Mouse (Mus musculus) brain, embryonic 14.5 days (tissue): ENCODE measurements around the gene Ppp1r37. TPM values are rescaled to one million over a fixed set of nuclear protein-coding genes. Genes with fewer than 3 reads are reported as not detected.
"Not testable (repeated sequence)": the region's sequence is repeated elsewhere in the genome, so short reads cannot be mapped to it uniquely, and the experiment has no call there.

ENCODE experiments used
- DNase-seq: peaks from one replicate; pipeline ENCODE4 v3.0.0-alpha.2; 2011; ENCODE audit warnings: low read depth
- CTCF ChIP-seq: fragments of 200-500 bp; IDR thresholded peaks from 2 replicates; pipeline ENCODE4 v1.5.1; 2012; ENCODE audit warnings: inconsistent platforms, mild to moderate bottlenecking, moderate library complexity, borderline replicate concordance; ENCODE audit not compliant: insufficient read depth, insufficient read length; ENCODE audit errors: extremely low read depth
- POLR2A ChIP-seq: fragments of 200-500 bp; IDR thresholded peaks from 2 replicates; pipeline ENCODE4 v1.6.1; 2012; ENCODE audit warnings: mild to moderate bottlenecking, inconsistent platforms, borderline replicate concordance; ENCODE audit not compliant: poor library complexity, insufficient read depth, insufficient read length, severe bottlenecking; ENCODE audit errors: extremely low read depth
- polyA plus RNA-seq: library from polyadenylated mRNA; depleted of rRNA; stranded (reverse); fragments of >200 nt; gene quantifications from 2 replicates; pipeline ENCODE4 v1.2.3, GENCODE M21; 2012; rRNA removed

Ppp1r37 gene
- polyA plus RNA-seq, result 116 and 136 TPM in 2 replicates

- TF ChIP-seq CTCF, result no peak
- TF ChIP-seq POLR2A, result no peak
- DNase-seq, result peak; percentile 68
Observed at GRCm38 (mm10) chr7:19562643-19563410, at the start of gene Ppp1r37. Gene Ppp1r37 (minus strand): TSS chr7:19563076.

GRCm38 (mm10) chr7:19610969-19611368, 48.1 kb upstream of the Ppp1r37 start:
- TF ChIP-seq POLR2A, result no peak
- peak; percentile 13; the same call in 1 of the 2 replicates for TF ChIP-seq CTCF

GRCm38 (mm10) chr7:19609641-19610332, 46.9 kb upstream of the Ppp1r37 start:
- DNase-seq, result no peak
- TF ChIP-seq POLR2A (no peak), CTCF (no peak)

More at GRCm38 (mm10) chr7:19610969-19611368, 48.1 kb upstream of the Ppp1r37 start:
- no peak for DNase-seq

- DNase-seq, result no peak
- TF ChIP-seq POLR2A (no peak), CTCF (no peak)
Observed at GRCm38 (mm10) chr7:19607291-19607690, 44.4 kb upstream of the Ppp1r37 start.

- not testable (repeated sequence) for DNase-seq
Observed at GRCm38 (mm10) chr7:19604606-19605214, 41.8 kb upstream of the Ppp1r37 start.

- peak; percentile 97 for DNase-seq
- peak; percentile 76; the same call in 1 of the 2 replicates for TF ChIP-seq POLR2A
- TF ChIP-seq CTCF, result no peak
Observed at GRCm38 (mm10) chr7:19603849-19604605, 41.2 kb upstream of the Ppp1r37 start, which contains the start of gene Clasrp. Gene Clasrp (minus strand): TSS chr7:19604486.

GRCm38 (mm10) chr7:19603055-19603454, 40.2 kb upstream of the Ppp1r37 start:
- DNase-seq, result no peak
- TF ChIP-seq POLR2A (no peak), CTCF (no peak)

- TF ChIP-seq CTCF (no peak), POLR2A (no peak)
- peak; percentile 72 for DNase-seq
Observed at GRCm38 (mm10) chr7:19600562-19600961, 37.7 kb upstream of the Ppp1r37 start.

GRCm38 (mm10) chr7:19593061-19593730, 30.3 kb upstream of the Ppp1r37 start:
- TF ChIP-seq CTCF, result no peak
- no peak for TF ChIP-seq POLR2A

GRCm38 (mm10) chr7:19589917-19590316, 27.0 kb upstream of the Ppp1r37 start:
- peak; percentile 87 for DNase-seq
- peak; percentile 80; the same call in 1 of the 2 replicates for TF ChIP-seq CTCF
- no peak for TF ChIP-seq POLR2A

More at GRCm38 (mm10) chr7:19593061-19593730, 30.3 kb upstream of the Ppp1r37 start:
- DNase-seq, result no peak
